In genomic region chr9:44510872-44511601, GRCm38 (mm10) we compare ENCODE assay signal across 10 mouse cellular contexts. TPM values are rescaled to one million over a fixed set of nuclear protein-coding genes. Genes with fewer than 3 reads are reported as not detected.
DNase-seq lines count a peak whose midpoint lies in the region; ATAC-seq and TF ChIP-seq lines count a peak whose summit lies in the region.
"Had no signal": no experiment of that assay in that cellular context is flagged by ENCODE, and none has a peak within 500 bp of the region (broad histone marks: within the 10 kb centered on the region; RNA-seq: fewer than 3 reads in every experiment).

No protein-coding gene starts in this region.

- TF ChIP-seq CTCF in midbrain, postnatal 0 days (IDR thresholded peaks at IDR 0.05), result no peak

- H3K36me3 ChIP-seq in forebrain, embryonic 15.5 days, result peaks cover 28% of the 10 kb centered on the region
- peaks cover 36% of the 10 kb centered on the region for H3K36me3 ChIP-seq in midbrain, postnatal 0 days (ENCODE audit: insufficient read depth, low read length)

- no peak overlapping the region for H3K9ac ChIP-seq in forebrain, embryonic 15.5 days (replicated peaks)
- no peak overlapping the region for H3K9ac ChIP-seq in midbrain, postnatal 0 days (replicated peaks; ENCODE audit: low read length, poor library complexity, severe bottlenecking)

- H3K27ac ChIP-seq in forebrain, embryonic 15.5 days (replicated peaks), result peak overlapping the region; percentile 74
- no peak overlapping the region for H3K27ac ChIP-seq in midbrain, postnatal 0 days (ENCODE audit: low read depth, low read length)

- no peak overlapping the region for H3K4me2 ChIP-seq in forebrain, embryonic 15.5 days (replicated peaks)
- no peak overlapping the region for H3K4me2 ChIP-seq in midbrain, postnatal 0 days (ENCODE audit: low read depth, low read length, poor library complexity, severe bottlenecking)

- no peak overlapping the region for H3K4me3 ChIP-seq in forebrain, embryonic 15.5 days
- H3K4me3 ChIP-seq in midbrain, postnatal 0 days (ENCODE audit: low read depth, low read length), result no peak overlapping the region

- 78% methylated on average over 5 of the region's 5 CpGs for WGBS in forebrain, embryonic 15.5 days
- WGBS in midbrain, postnatal 0 days, result 65% methylated on average over 5 of the region's 5 CpGs

- no peaks in the 10 kb centered on the region for H3K27me3 ChIP-seq in forebrain, embryonic 15.5 days
- H3K27me3 ChIP-seq in midbrain, postnatal 0 days (ENCODE audit: insufficient read depth, low read length), result no peaks in the 10 kb centered on the region

- no peaks in the 10 kb centered on the region for H3K9me3 ChIP-seq in forebrain, embryonic 15.5 days
- no peaks in the 10 kb centered on the region for H3K9me3 ChIP-seq in midbrain, postnatal 0 days (ENCODE audit: low read length)

- peak; percentile 20; the same call in 1 of the 2 replicates for ATAC-seq in forebrain, embryonic 15.5 days (replicated peaks)
- peak; percentile 32 for ATAC-seq in inflammation-experienced regulatory T-cells, adult 6 months
- ATAC-seq in midbrain, postnatal 0 days (ENCODE audit: low FRiP score), result no peak
- ATAC-seq in monocyte, adult 5-6 weeks (replicated peaks; ENCODE audit: insufficient number of reproducible peaks, low FRiP score, low TSS enrichment, poor library complexity, severe bottlenecking), result no peak

- DNase-seq in adrenal gland, postnatal 14 days, result peak; percentile 52
- DNase-seq in adrenal gland, postnatal 25 days, result no peak
- peak; percentile 44 for DNase-seq in ovary, postnatal 36 days (ENCODE audit: low spot score)
- no peak for DNase-seq in ovary, postnatal 14 days (ENCODE audit: low spot score)
- DNase-seq in midbrain, postnatal 0 days (ENCODE audit: low spot score), result peak; percentile 73

- H3K4me1 ChIP-seq in forebrain, embryonic 15.5 days, result peaks cover 28% of the 10 kb centered on the region
- H3K4me1 ChIP-seq in midbrain, postnatal 0 days (ENCODE audit: insufficient read depth, low read length), result peaks cover 11% of the 10 kb centered on the region; the same call in 1 of the 2 replicates

RNA-seq across cellular contexts. Expression of gene Bcl9l, which starts 28.4 kb away (rescaled TPM):
- total RNA-seq in adrenal gland, postnatal 14 days (2021), result 59.3 and 61.7 TPM in 2 replicates
- 56.0 and 82.0 TPM in 2 replicates for total RNA-seq in adrenal gland, postnatal 25 days (2021)
- 13.6 and 14.4 TPM in 2 replicates for polyA plus RNA-seq in forebrain, embryonic 15.5 days (2015; fragmentation: Nextera tagmentation; extraction: Ambion mirVana)
- 10 to 100 TPM; 11.1 to 12.4 (median 12.2) TPM for polyA plus RNA-seq in inflammation-experienced regulatory T-cells, adult 6 months (2017; shearing (Covaris generic))
- 42.1 and 61.1 TPM in 2 replicates for total RNA-seq in midbrain, postnatal 0 days (2014; rRNA removed)
- polyA plus RNA-seq in midbrain, postnatal 0 days (2015; fragmentation: Nextera tagmentation; extraction: Ambion mirVana), result 10.0 and 10.4 TPM in 2 replicates
- total RNA-seq in monocyte, adult 5-6 weeks (2017), result 2.8 to 14.1 TPM (median 2.8 TPM) in 3 replicates

RNA-seq across cellular contexts. Expression of gene Cxcr5, which starts 50.6 kb away (rescaled TPM):
- 0.56 and 4.4 TPM in 2 replicates for total RNA-seq in adrenal gland, postnatal 14 days (2021)
- 0.18 TPM in 1 of 2 replicates, not detected in the other for total RNA-seq in adrenal gland, postnatal 25 days (2021)
- 0.06 TPM in 1 of 2 replicates, not detected in the other for polyA plus RNA-seq in forebrain, embryonic 15.5 days (2015; fragmentation: Nextera tagmentation; extraction: Ambion mirVana)
- polyA plus RNA-seq in inflammation-experienced regulatory T-cells, adult 6 months (2017; shearing (Covaris generic)), result 100 to 1,000 TPM in 2 of 3 experiments, 10 to 100 TPM in 1; 62.4 to 131 (median 115) TPM
- total RNA-seq in midbrain, postnatal 0 days (2014; rRNA removed), result not detected in 2 replicates
- not detected in 2 replicates for polyA plus RNA-seq in midbrain, postnatal 0 days (2015; fragmentation: Nextera tagmentation; extraction: Ambion mirVana)
- 13.4 to 23.0 TPM (median 17.5 TPM) in 3 replicates for total RNA-seq in monocyte, adult 5-6 weeks (2017)
- total RNA-seq: left cerebral cortex, postnatal 25 days had no signal

RNA-seq across cellular contexts. Expression of gene Upk2, which starts 56.3 kb away (rescaled TPM):
- total RNA-seq in adrenal gland, postnatal 14 days (2021), result not detected in 2 replicates
- not detected in 2 replicates for total RNA-seq in adrenal gland, postnatal 25 days (2021)
- polyA plus RNA-seq in forebrain, embryonic 15.5 days (2015; fragmentation: Nextera tagmentation; extraction: Ambion mirVana), result not detected in 2 replicates
- not detected for polyA plus RNA-seq in inflammation-experienced regulatory T-cells, adult 6 months (2017; shearing (Covaris generic))
- total RNA-seq in midbrain, postnatal 0 days (2014; rRNA removed), result not detected in 2 replicates
- polyA plus RNA-seq in midbrain, postnatal 0 days (2015; fragmentation: Nextera tagmentation; extraction: Ambion mirVana), result not detected in 2 replicates
- not detected in 3 replicates for total RNA-seq in monocyte, adult 5-6 weeks (2017)
- total RNA-seq: left cerebral cortex, postnatal 25 days had no signal
- polyA plus RNA-seq: cortical plate, adult 2 months had no signal

Comparison
In these comparisons a context has a peak if more than half of its experiments do, and no peak if none do; other contexts are left out.
1. DNase-seq: peak in adrenal gland, postnatal 14 days (single experiment), ovary, postnatal 36 days (single experiment) and midbrain, postnatal 0 days (single experiment); none in adrenal gland, postnatal 25 days (single experiment) and ovary, postnatal 14 days (single experiment).
2. ATAC-seq: peak in forebrain, embryonic 15.5 days (single experiment) and inflammation-experienced regulatory T-cells, adult 6 months (single experiment); none in midbrain, postnatal 0 days (single experiment) and monocyte, adult 5-6 weeks (single experiment).